Mouse (Mus musculus) ovary, postnatal 36 days (tissue): ENCODE measurements around the gene Dapl1.

ENCODE experiments used
- DNase-seq: peaks from one replicate; pipeline ENCODE4 v3.0.0; 2022; ENCODE audit warnings: low spot score, mixed read lengths

Dapl1 gene

GRCm38 (mm10) chr2:59538031-59538430, 53.6 kb downstream of the Dapl1 start:
- no peak for DNase-seq

- no peak for DNase-seq
Observed at GRCm38 (mm10) chr2:59539796-59540195, 55.3 kb downstream of the Dapl1 start.

GRCm38 (mm10) chr2:59541121-59541887, 56.9 kb downstream of the Dapl1 start:
- DNase-seq: peak; percentile 72

GRCm38 (mm10) chr2:59543543-59544065, 59.2 kb downstream of the Dapl1 start:
- no peak for DNase-seq

- no peak for DNase-seq
Observed at GRCm38 (mm10) chr2:59544237-59544909, 59.9 kb downstream of the Dapl1 start.

GRCm38 (mm10) chr2:59545001-59545400, 60.5 kb downstream of the Dapl1 start:
- DNase-seq: no peak

GRCm38 (mm10) chr2:59547369-59548099, 63.1 kb downstream of the Dapl1 start:
- no peak for DNase-seq

- no peak for DNase-seq
Observed at GRCm38 (mm10) chr2:59552784-59553183, 68.3 kb downstream of the Dapl1 start.

GRCm38 (mm10) chr2:59554373-59554940, 70.0 kb downstream of the Dapl1 start:
- no peak for DNase-seq
